Mouse (Mus musculus) small intestine, adult 2 months (tissue): ENCODE results near the gene Pfn4.

Experiments used
- CTCF ChIP-seq: fragments of 200-500 bp; IDR thresholded peaks from 2 replicates; pipeline ENCODE4 v1.5.1; 2012; ENCODE audit warnings: low read depth, mild to moderate bottlenecking, control low read depth, inconsistent platforms, low read length, moderate library complexity, mixed read lengths; ENCODE audit not compliant: insufficient replicate concordance, insufficient read length; ENCODE audit errors: extremely low read depth
- POLR2A ChIP-seq: fragments of 200-500 bp; IDR thresholded peaks from 2 replicates; pipeline ENCODE4 v1.6.1; 2012; ENCODE audit warnings: low read depth, mild to moderate bottlenecking, control low read depth, inconsistent platforms, low read length, moderate library complexity

DNA sequence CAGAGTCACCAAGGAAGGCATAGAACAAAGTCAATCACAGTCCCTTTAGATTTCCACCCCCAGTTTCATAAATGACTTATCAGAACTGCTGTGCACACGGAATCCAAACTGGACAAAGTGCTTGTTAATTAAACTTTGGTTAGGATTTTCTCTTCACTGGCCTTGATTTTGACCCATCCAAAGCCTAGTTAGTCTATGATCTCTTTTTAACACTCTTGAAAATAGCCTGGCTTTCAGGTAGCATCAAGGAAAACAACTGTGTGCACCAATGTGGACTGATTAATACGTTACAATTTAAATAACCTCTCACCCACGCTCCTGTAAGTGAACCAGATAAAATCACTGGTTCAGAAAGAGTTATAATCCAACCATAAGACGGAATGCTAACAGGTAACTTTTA lies 42.2 kb downstream of the Pfn4 start:
- TF ChIP-seq CTCF (no peak), POLR2A (no peak)
